Mouse (Mus musculus) splenic B cell, adult 2 months (primary cell): ENCODE measurements around the gene Cfb.
A peak's percentile ranks its signal among the peaks of the same experiment; 100 is the strongest.
"Not testable (repeated sequence)": the region's sequence is repeated elsewhere in the genome, so short reads cannot be mapped to it uniquely, and the experiment has no call there.

Experiments used
- DNase-seq: peaks from one replicate; pipeline ENCODE4 v3.0.0-alpha.2; 2011; ENCODE audit warnings: low read depth, low spot score
- H3K27me3 ChIP-seq: 2 replicates; pipeline ENCODE4 v1.6.1; 2012; ENCODE audit warnings: mild to moderate bottlenecking, low read length, moderate library complexity, mixed read lengths; ENCODE audit not compliant: control insufficient read depth, poor library complexity, insufficient read depth, severe bottlenecking
- H3K36me3 ChIP-seq: 2 replicates; pipeline ENCODE4 v1.6.1; 2012; ENCODE audit warnings: mild to moderate bottlenecking, low read length, moderate library complexity, mixed read lengths; ENCODE audit not compliant: control insufficient read depth, poor library complexity, insufficient read depth, severe bottlenecking

Cfb gene

GRCm38 (mm10) chr17:34836155-34836855, 26.0 kb downstream of the Cfb start:
- Histone ChIP-seq H3K36me3 (peaks cover 8% of the 10 kb centered on the region), H3K27me3 (no peaks in the 10 kb centered on the region)
- no peak for DNase-seq

DNA sequence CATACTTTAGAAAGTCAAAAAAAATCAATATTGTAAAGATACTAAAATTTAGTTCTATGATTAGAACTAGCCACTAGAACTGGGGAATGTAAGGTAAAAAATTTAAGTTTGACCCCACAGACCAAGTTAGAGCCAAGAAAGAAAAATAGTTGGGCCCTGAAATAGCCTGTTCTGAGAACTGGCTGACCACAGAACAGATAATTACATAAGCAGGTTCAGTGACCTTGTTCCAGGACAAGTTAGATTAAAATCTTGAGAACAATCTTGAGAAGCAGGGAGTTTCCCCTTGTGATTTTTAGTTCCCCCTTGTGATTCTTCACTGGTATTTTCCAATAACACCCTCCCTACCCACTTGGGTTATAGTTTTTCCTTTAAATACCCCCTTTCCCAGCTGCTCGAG, 31.5 kb downstream of the Cfb start:
- not testable (repeated sequence) for DNase-seq, H3K27me3 ChIP-seq
- peaks cover 36% of the 10 kb centered on the region for H3K36me3 ChIP-seq

- no peak for DNase-seq
- no peaks in the 10 kb centered on the region for H3K27me3 ChIP-seq
- H3K36me3 ChIP-seq = no peaks in the 10 kb centered on the region
These were observed 47.4 kb downstream of the Cfb start for GRCm38 (mm10) chr17:34814818-34815370.

DNA sequence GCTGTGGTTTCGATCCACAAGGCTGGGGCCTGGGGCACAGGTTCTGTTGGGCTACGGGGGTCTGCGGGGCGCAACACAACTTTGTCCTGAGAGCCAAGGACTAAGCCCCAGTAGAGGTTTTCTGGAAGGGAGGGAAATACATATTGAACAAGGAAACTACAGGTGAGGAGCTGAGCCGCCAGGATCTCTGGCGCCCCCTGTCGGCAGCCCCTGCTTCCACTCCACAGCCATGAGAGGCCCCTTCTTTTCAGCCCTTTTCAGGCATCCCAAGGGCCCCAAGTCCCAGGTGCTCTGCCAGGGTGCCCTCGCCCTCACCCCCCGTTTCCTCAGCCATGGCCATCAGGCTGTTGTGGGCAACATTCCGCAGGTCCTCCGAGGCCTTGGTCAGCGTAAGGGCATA, 48.6 kb downstream of the Cfb start:
- not testable (repeated sequence) for H3K36me3 ChIP-seq
- peak; percentile 53 for DNase-seq

GRCm38 (mm10) chr17:34811275-34811674, 51.0 kb downstream of the Cfb start:
- no peaks in the 10 kb centered on the region for H3K27me3 ChIP-seq
- no peak for DNase-seq
- no peaks in the 10 kb centered on the region for H3K36me3 ChIP-seq

More for the DNA sequence above, 48.6 kb downstream of the Cfb start:
- H3K27me3 ChIP-seq = not testable (repeated sequence)

- not testable (repeated sequence) for DNase-seq
These were observed 51.5 kb downstream of the Cfb start for GRCm38 (mm10) chr17:34810811-34811210.

GRCm38 (mm10) chr17:34810411-34810810, 51.9 kb downstream of the Cfb start:
- not testable (repeated sequence) for H3K27me3 ChIP-seq, H3K36me3 ChIP-seq, DNase-seq

More at GRCm38 (mm10) chr17:34810811-34811210, 51.5 kb downstream of the Cfb start:
- not testable (repeated sequence) for H3K27me3 ChIP-seq, H3K36me3 ChIP-seq

GRCm38 (mm10) chr17:34808599-34809205, 53.6 kb downstream of the Cfb start:
- Histone ChIP-seq H3K36me3 (no peaks in the 10 kb centered on the region), H3K27me3 (no peaks in the 10 kb centered on the region)
- no peak for DNase-seq

DNA sequence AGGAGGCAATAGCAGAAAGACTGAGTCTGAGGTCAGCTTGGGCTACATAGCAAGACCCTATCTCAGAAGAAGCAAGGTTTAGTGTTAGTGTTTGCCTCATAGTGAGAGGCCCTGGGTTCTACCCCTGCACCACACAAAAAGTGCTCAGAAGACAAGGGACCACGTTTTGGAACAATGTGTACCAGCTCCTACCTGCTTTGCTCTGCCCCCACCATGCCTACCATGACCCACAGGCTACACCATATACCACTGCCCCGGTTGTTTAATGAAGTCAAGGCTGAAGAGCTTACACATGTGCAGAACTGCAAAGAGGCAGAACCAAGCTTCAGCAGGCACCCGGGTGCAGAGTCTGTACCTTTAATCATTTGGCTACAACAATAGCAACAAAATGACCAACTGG, 55.1 kb downstream of the Cfb start:
- H3K36me3 ChIP-seq = no peaks in the 10 kb centered on the region
- DNase-seq = no peak
- no peaks in the 10 kb centered on the region for H3K27me3 ChIP-seq
